Mouse (Mus musculus): Measurements from ENCODE around the gene Ephb2. TPM values are rescaled to one million over a fixed set of nuclear protein-coding genes. Genes with fewer than 3 reads are reported as not detected.

Ephb2 gene
- 0.41 and 0.47 TPM in 2 replicates for polyA plus RNA-seq (2012; rRNA removed)
- 0.11 and 0.17 TPM in 2 replicates for polyA plus RNA-seq (2014; fragmentation: Nextera tagmentation; extraction: Ambion mirVana)

- H3K9ac ChIP-seq (replicated peaks): no peak within 1 kb of the TSS
- no peak for ATAC-seq (ENCODE audit: insufficient read depth)
- no peaks in the 10 kb centered on the region for H3K36me3 ChIP-seq (replicated peaks; ENCODE audit: control insufficient read depth, insufficient read depth, low read depth)
- no peak for DNase-seq (ENCODE audit: low read depth in 3 of 3, low spot score in 3 of 3)
- peaks cover 57% of the 10 kb centered on the region for H3K27me3 ChIP-seq (ENCODE audit: control insufficient read depth, insufficient read depth, low read length)
- WGBS (ENCODE audit: insufficient replicate concordance): 1% methylated on average over 79 of the region's 88 CpGs
- no peaks in the 10 kb centered on the region for H3K9me3 ChIP-seq (ENCODE audit: control insufficient read depth, low read length)
- TF ChIP-seq CTCF (IDR thresholded peaks at IDR 0.05; ENCODE audit: low read depth) (no peak), EP300 (IDR thresholded peaks at IDR 0.05; ENCODE audit: low read depth) (no peak)
- H3K4me3 ChIP-seq (ENCODE audit: insufficient read depth in 1 of 2, low read depth in 2 of 2, low read length in 2 of 2): peak within 1 kb of the TSS; percentile 11 to 53; a peak in 3 of 4 replicates
- H3K4me2 ChIP-seq (ENCODE audit: low read depth): peak within 1 kb of the TSS; percentile 58
- H3K4me1 ChIP-seq (replicated peaks; ENCODE audit: control insufficient read depth in 2 of 2, insufficient read depth in 2 of 2, low read length in 1 of 2): no peaks in the 10 kb centered on the region
- H3K27ac ChIP-seq: no peak within 1 kb of the TSS
These were observed at the start of gene Ephb2 for GRCm38 (mm10) chr4:136835621-136836386. TSS of gene Ephb2 (minus strand) at chr4:136835988.

- no peak for DNase-seq (ENCODE audit: low read depth in 3 of 3, low spot score in 3 of 3)
- no peak for ATAC-seq (ENCODE audit: insufficient read depth)
- 15% methylated on average over 5 of the region's 5 CpGs for WGBS (ENCODE audit: insufficient replicate concordance)
These were observed 42.8 kb upstream of the Ephb2 start for GRCm38 (mm10) chr4:136878601-136879000.

DNA sequence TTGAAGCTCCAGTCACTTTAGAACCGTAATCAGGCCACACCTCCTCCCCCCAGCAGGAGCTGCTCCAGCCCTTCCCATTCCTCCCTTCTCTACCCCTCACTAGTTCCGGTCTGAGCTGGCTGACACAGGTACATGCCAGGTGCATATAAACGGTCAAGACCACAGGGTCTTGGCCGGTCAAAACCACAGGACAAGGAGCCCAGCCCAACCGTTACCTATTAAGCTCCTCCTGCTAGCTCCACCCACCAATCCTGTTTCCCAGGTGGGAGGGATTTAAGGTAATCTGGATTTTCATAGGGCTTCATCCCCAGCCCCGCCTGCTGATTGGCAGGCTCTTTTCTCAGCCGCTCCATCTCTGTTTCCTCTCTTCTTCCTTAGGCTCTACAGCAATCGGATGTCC lies 42.4 kb upstream of the Ephb2 start:
- no peaks in the 10 kb centered on the region for H3K27me3 ChIP-seq (ENCODE audit: control insufficient read depth, insufficient read depth, low read length)
- no peak overlapping the region for H3K4me2 ChIP-seq (ENCODE audit: low read depth)
- no peak for DNase-seq (ENCODE audit: low read depth in 3 of 3, low spot score in 3 of 3)
- no peak overlapping the region for H3K9ac ChIP-seq (replicated peaks)
- 32% methylated on average over 8 of the region's 8 CpGs for WGBS (ENCODE audit: insufficient replicate concordance)
- TF ChIP-seq CTCF (IDR thresholded peaks at IDR 0.05; ENCODE audit: low read depth) (no peak), EP300 (IDR thresholded peaks at IDR 0.05; ENCODE audit: low read depth) (no peak)
- H3K9me3 ChIP-seq (ENCODE audit: control insufficient read depth, low read length): no peaks in the 10 kb centered on the region
- no peaks in the 10 kb centered on the region for H3K4me1 ChIP-seq (replicated peaks; ENCODE audit: control insufficient read depth in 2 of 2, insufficient read depth in 2 of 2, low read length in 1 of 2)
- H3K27ac ChIP-seq: no peak overlapping the region
- no peak overlapping the region for H3K4me3 ChIP-seq (ENCODE audit: insufficient read depth in 1 of 2, low read depth in 2 of 2, low read length in 2 of 2)
- no peak for ATAC-seq (ENCODE audit: insufficient read depth)
- no peaks in the 10 kb centered on the region for H3K36me3 ChIP-seq (replicated peaks; ENCODE audit: control insufficient read depth, insufficient read depth, low read depth)

More at GRCm38 (mm10) chr4:136878601-136879000, 42.8 kb upstream of the Ephb2 start:
- Histone ChIP-seq H3K4me1 (replicated peaks; ENCODE audit: control insufficient read depth in 2 of 2, insufficient read depth in 2 of 2, low read length in 1 of 2) (no peaks in the 10 kb centered on the region), H3K27me3 (ENCODE audit: control insufficient read depth, insufficient read depth, low read length) (no peaks in the 10 kb centered on the region), H3K27ac (no peak overlapping the region), H3K9me3 (ENCODE audit: control insufficient read depth, low read length) (no peaks in the 10 kb centered on the region), H3K9ac (replicated peaks) (no peak overlapping the region), H3K4me3 (ENCODE audit: insufficient read depth in 1 of 2, low read depth in 2 of 2, low read length in 2 of 2) (no peak overlapping the region), H3K4me2 (ENCODE audit: low read depth) (no peak overlapping the region), H3K36me3 (replicated peaks; ENCODE audit: control insufficient read depth, insufficient read depth, low read depth) (no peaks in the 10 kb centered on the region)
- peak; percentile 24; the same call in 1 of the 2 replicates for TF ChIP-seq CTCF (IDR thresholded peaks at IDR 0.05; ENCODE audit: low read depth)
- no peak for TF ChIP-seq EP300 (IDR thresholded peaks at IDR 0.05; ENCODE audit: low read depth)

- Histone ChIP-seq H3K4me1 (replicated peaks; ENCODE audit: control insufficient read depth in 2 of 2, insufficient read depth in 2 of 2, low read length in 1 of 2) (no peaks in the 10 kb centered on the region), H3K4me3 (ENCODE audit: insufficient read depth in 1 of 2, low read depth in 2 of 2, low read length in 2 of 2) (no peak overlapping the region), H3K27me3 (ENCODE audit: control insufficient read depth, insufficient read depth, low read length) (no peaks in the 10 kb centered on the region), H3K36me3 (replicated peaks; ENCODE audit: control insufficient read depth, insufficient read depth, low read depth) (no peaks in the 10 kb centered on the region), H3K9me3 (ENCODE audit: control insufficient read depth, low read length) (no peaks in the 10 kb centered on the region), H3K4me2 (ENCODE audit: low read depth) (no peak overlapping the region), H3K9ac (replicated peaks) (no peak overlapping the region), H3K27ac (no peak overlapping the region)
- TF ChIP-seq CTCF (IDR thresholded peaks at IDR 0.05; ENCODE audit: low read depth): peak; percentile 58
- TF ChIP-seq EP300 (IDR thresholded peaks at IDR 0.05; ENCODE audit: low read depth): no peak
- no peak for ATAC-seq (ENCODE audit: insufficient read depth)
- 19% methylated on average over 7 of the region's 7 CpGs for WGBS (ENCODE audit: insufficient replicate concordance)
- no peak for DNase-seq (ENCODE audit: low read depth in 3 of 3, low spot score in 3 of 3)
These were observed 41.2 kb upstream of the Ephb2 start for GRCm38 (mm10) chr4:136876971-136877370.

DNA sequence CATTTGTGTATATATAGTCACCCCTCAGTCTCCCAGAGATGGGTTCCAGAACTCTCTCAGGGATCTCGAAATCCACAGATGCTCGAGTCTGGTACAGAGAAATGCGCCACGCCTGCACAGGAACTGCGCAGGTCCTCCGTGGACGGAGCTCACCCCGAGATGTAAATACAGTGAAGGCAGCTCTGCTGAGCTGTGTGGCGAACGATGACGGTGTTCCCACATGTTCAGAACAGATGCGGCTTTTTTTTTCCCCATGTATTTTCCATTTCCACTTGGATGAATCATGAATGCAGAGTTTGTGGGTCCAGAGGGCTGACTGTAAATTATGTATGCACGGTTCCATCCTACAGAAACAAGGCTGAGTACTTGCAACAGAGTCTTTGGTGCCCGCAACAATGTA lies 39.2 kb upstream of the Ephb2 start:
- no peaks in the 10 kb centered on the region for H3K9me3 ChIP-seq (ENCODE audit: control insufficient read depth, low read length)
- H3K9ac ChIP-seq (replicated peaks): no peak overlapping the region
- H3K4me1 ChIP-seq (replicated peaks; ENCODE audit: control insufficient read depth in 2 of 2, insufficient read depth in 2 of 2, low read length in 1 of 2): no peaks in the 10 kb centered on the region
- H3K27me3 ChIP-seq (ENCODE audit: control insufficient read depth, insufficient read depth, low read length): no peaks in the 10 kb centered on the region
- ATAC-seq (ENCODE audit: insufficient read depth) (no peak), DNase-seq (ENCODE audit: low read depth in 3 of 3, low spot score in 3 of 3) (no peak)
- 72% methylated on average over 14 of the region's 14 CpGs for WGBS (ENCODE audit: insufficient replicate concordance)
- H3K4me3 ChIP-seq (ENCODE audit: insufficient read depth in 1 of 2, low read depth in 2 of 2, low read length in 2 of 2): no peak overlapping the region
- no peak overlapping the region for H3K27ac ChIP-seq
- H3K36me3 ChIP-seq (replicated peaks; ENCODE audit: control insufficient read depth, insufficient read depth, low read depth): no peaks in the 10 kb centered on the region
- no peak overlapping the region for H3K4me2 ChIP-seq (ENCODE audit: low read depth)
- no peak for TF ChIP-seq CTCF (IDR thresholded peaks at IDR 0.05; ENCODE audit: low read depth)
- TF ChIP-seq EP300 (IDR thresholded peaks at IDR 0.05; ENCODE audit: low read depth): no peak
